Mouse (Mus musculus): ENCODE measurements around the gene Slc22a14. TPM values are rescaled to one million over a fixed set of nuclear protein-coding genes. Genes with fewer than 3 reads are reported as not detected.
"Not testable (repeated sequence)": the region's sequence is repeated elsewhere in the genome, so short reads cannot be mapped to it uniquely, and the experiment has no call there.

Gene Slc22a14
- under 1 TPM in 1 of 2 experiments, not detected in 1; 0.12 TPM for total RNA-seq (2021)
- not detected in 2 replicates for polyA plus RNA-seq (2012; rRNA removed)
- long read RNA-seq, partial matches to known transcripts = 0 of 1 reads
- long read RNA-seq, other reads (novel, unspliced or antisense) = 1 of 1 reads

GRCm38 (mm10) chr9:119365284-119365683 lies at the start of gene Slc22a14:
TSS of gene Slc22a14 (minus strand) at chr9:119365553.
- DNase-seq = no peak

- no peak for DNase-seq
Measured at GRCm38 (mm10) chr9:119409864-119410263, 44.5 kb upstream of the Slc22a14 start.

- DNase-seq = no peak
Measured at GRCm38 (mm10) chr9:119408898-119409664, 43.7 kb upstream of the Slc22a14 start.

GRCm38 (mm10) chr9:119407884-119408283 lies 42.5 kb upstream of the Slc22a14 start:
- DNase-seq = peak; percentile 44

GRCm38 (mm10) chr9:119404090-119404489 lies 38.7 kb upstream of the Slc22a14 start:
- DNase-seq = no peak

- DNase-seq = peak; percentile 59
Measured at GRCm38 (mm10) chr9:119403236-119403641, 37.9 kb upstream of the Slc22a14 start.

- peak; percentile 69 for DNase-seq
Measured at GRCm38 (mm10) chr9:119402253-119403235, 37.2 kb upstream of the Slc22a14 start.

- peak; percentile 96 for DNase-seq
Measured at GRCm38 (mm10) chr9:119401801-119402214, 36.5 kb upstream of the Slc22a14 start, which contains the start of gene Acvr2b. TSS of gene Acvr2b (plus strand) at chr9:119402118.

- DNase-seq = no peak
Measured at GRCm38 (mm10) chr9:119401351-119401750, 36.0 kb upstream of the Slc22a14 start.

- DNase-seq = no peak
Measured at GRCm38 (mm10) chr9:119394808-119395207, 29.5 kb upstream of the Slc22a14 start.

GRCm38 (mm10) chr9:119390214-119390613 lies 24.9 kb upstream of the Slc22a14 start:
- DNase-seq = no peak

GRCm38 (mm10) chr9:119388956-119389355 lies 23.6 kb upstream of the Slc22a14 start:
- DNase-seq = no peak

- no peak for DNase-seq
Measured at GRCm38 (mm10) chr9:119382603-119383002, 17.2 kb upstream of the Slc22a14 start.

GRCm38 (mm10) chr9:119378231-119378630 lies 12.9 kb upstream of the Slc22a14 start:
- DNase-seq = no peak

- no peak for DNase-seq
Measured at GRCm38 (mm10) chr9:119375556-119375955, 10.2 kb upstream of the Slc22a14 start.

- DNase-seq = no peak
Measured at GRCm38 (mm10) chr9:119375008-119375407, 9.7 kb upstream of the Slc22a14 start.

GRCm38 (mm10) chr9:119371251-119371650 lies 5.9 kb upstream of the Slc22a14 start:
- DNase-seq = no peak

- DNase-seq = not testable (repeated sequence)
Measured at GRCm38 (mm10) chr9:119370770-119371169, 5.4 kb upstream of the Slc22a14 start.

GRCm38 (mm10) chr9:119368367-119368766 lies 3.0 kb upstream of the Slc22a14 start:
- DNase-seq = no peak

- DNase-seq = no peak
Measured at GRCm38 (mm10) chr9:119363229-119363628, 2.1 kb downstream of the Slc22a14 start.

GRCm38 (mm10) chr9:119361416-119361815 lies 3.9 kb downstream of the Slc22a14 start:
- no peak for DNase-seq

- no peak for DNase-seq
Measured at GRCm38 (mm10) chr9:119358058-119358429, 7.3 kb downstream of the Slc22a14 start.

All from adrenal gland, adult 2 months (tissue).